Mouse (Mus musculus) CH12.LX (cell line): ENCODE results near the gene Cfap126. TPM values are rescaled to one million over a fixed set of nuclear protein-coding genes. Genes with fewer than 3 reads are reported as not detected.
"Not testable (repeated sequence)": the region's sequence is repeated elsewhere in the genome, so short reads cannot be mapped to it uniquely, and the experiment has no call there.

Experiments used
- DNase-seq: peaks from one replicate; pipeline ENCODE4 v3.0.0-alpha.2; 2013; ENCODE audit errors: extremely low read depth
- H3K27ac ChIP-seq: 2 replicates; pipeline ENCODE4 v1.5.1; 2012; ENCODE audit warnings: low read depth, mild to moderate bottlenecking, control low read depth, moderate library complexity; ENCODE audit not compliant: insufficient read depth
- H3K27me3 ChIP-seq: replicated peaks from 2 replicates; pipeline ENCODE3; 2012; ENCODE audit warnings: inconsistent platforms
- H3K36me3 ChIP-seq, 2 experiments: replicated peaks in 1 of 2; 2 replicates each; pipeline versions ENCODE3 to v1.6.1; 2012; ENCODE audit warnings: inconsistent platforms in 1 of 2, low read length in 1 of 2, mild to moderate bottlenecking in 1 of 2, mixed read lengths in 1 of 2, moderate library complexity in 1 of 2; ENCODE audit not compliant: control insufficient read depth in 1 of 2, insufficient read depth in 1 of 2
- H3K4me1 ChIP-seq, 2 experiments: 2 replicates each; pipeline ENCODE4 v1.6.1; 2012; ENCODE audit warnings: inconsistent platforms in 1 of 2, moderate library complexity in 1 of 2; ENCODE audit not compliant: insufficient read depth in 2 of 2, control insufficient read depth in 1 of 2
- H3K4me2 ChIP-seq: 2 replicates; pipeline ENCODE4 v1.6.1; 2012; ENCODE audit warnings: low read depth, mild to moderate bottlenecking, control low read depth; ENCODE audit not compliant: poor library complexity, insufficient read depth, severe bottlenecking
- H3K4me3 ChIP-seq, 3 experiments: fragments of 150-350 bp in 1 of 3; sonication (generic) in 1 of 3; replicated peaks in 1 of 3; 2 replicates each; pipeline versions ENCODE3 to v1.5.1; 2011 to 2012; ENCODE audit warnings: low read depth in 2 of 3, low read length in 2 of 3, mild to moderate bottlenecking in 2 of 3, moderate library complexity in 2 of 3, control low read depth in 1 of 3, improper control_type of control experiment in 1 of 3, inconsistent platforms in 1 of 3, mixed read lengths in 1 of 3; ENCODE audit not compliant: poor library complexity in 1 of 3
- H3K79me2 ChIP-seq: replicated peaks from 2 replicates; pipeline ENCODE4 v1.6.1; 2012; ENCODE audit warnings: mild to moderate bottlenecking, moderate library complexity; ENCODE audit not compliant: control insufficient read depth, poor library complexity, insufficient read depth, severe bottlenecking; ENCODE audit errors: extremely low read depth
- H3K9ac ChIP-seq: 2 replicates; pipeline ENCODE4 v1.6.1; 2012; ENCODE audit warnings: low read depth, mild to moderate bottlenecking, control low read depth, moderate library complexity; ENCODE audit not compliant: insufficient read depth
- H3K9me3 ChIP-seq: replicated peaks from 2 replicates; pipeline ENCODE3; 2012; ENCODE audit warnings: low read length, inconsistent platforms, mixed read lengths
- ELF1 ChIP-seq: IDR thresholded peaks from 2 replicates; pipeline ENCODE4 v1.6.1; 2014; ENCODE audit warnings: low read depth, mild to moderate bottlenecking, inconsistent platforms, low read length, improper control_type of control experiment
- TBP ChIP-seq: conservative IDR thresholded peaks from 2 replicates; pipeline ENCODE4 v1.6.1; 2011; ENCODE audit warnings: low read depth, low read length, improper control_type of control experiment
- dilution Hi-C: fragments of 300-500 bp; cut with MboI; formaldehyde crosslinking; loops from 2 replicates; pipeline ENCODE4 v1.14.3; 2020; ENCODE audit warnings: low sequenced_read_pairs; ENCODE audit not compliant: extremely low pct_unique_long_range_greater_than_20kb, extremely low pct_ligation_motif_present
- in situ Hi-C: fragments of 300-500 bp; cut with MboI; formaldehyde crosslinking; loops from 3 replicates; pipeline ENCODE4 v1.14.3; 2019; ENCODE audit warnings: low sequenced_read_pairs, low pct_ligation_motif_present, low pct_unique_long_range_greater_than_20kb, mixed read lengths
- polyA plus RNA-seq: library from polyadenylated mRNA; unstranded; fragments of >175 nt; gene quantifications from 2 replicates; pipeline ENCODE4 v1.2.1, GENCODE M21; 2012; ENCODE audit warnings: low read depth; ENCODE audit not compliant: insufficient read length
- total RNA-seq, 2 experiments: library from RNA; depleted of rRNA; stranded (reverse); fragments of 300-350 nt in 1 of 2; fragments of >200 nt in 1 of 2; gene quantifications; 2 replicates each; pipeline ENCODE4 v1.2.3; 2012 to 2014

Cfap126 gene
- total and polyA plus RNA-seq, 3 experiments, result 0.79 to 3.4 (median 2.0) TPM

- dilution Hi-C loops, H3K4me2 ChIP-seq, H3K4me3 ChIP-seq, DNase-seq, in situ Hi-C loops, H3K27ac ChIP-seq, H3K4me1 ChIP-seq, H3K36me3 ChIP-seq, H3K27me3 ChIP-seq, H3K79me2 ChIP-seq, H3K9me3 ChIP-seq, H3K9ac ChIP-seq: not testable (repeated sequence)
Measured at GRCm38 (mm10) chr1:171078419-171078818, 35.3 kb upstream of the Cfap126 start.

GRCm38 (mm10) chr1:171079345-171079744, 34.4 kb upstream of the Cfap126 start:
- H3K4me1 ChIP-seq, H3K9me3 ChIP-seq, DNase-seq, H3K4me3 ChIP-seq, dilution Hi-C loops, in situ Hi-C loops, H3K36me3 ChIP-seq, H3K4me2 ChIP-seq, H3K27ac ChIP-seq, H3K79me2 ChIP-seq, H3K27me3 ChIP-seq, H3K9ac ChIP-seq: not testable (repeated sequence)

- in situ Hi-C loops, H3K9me3 ChIP-seq, H3K36me3 ChIP-seq, dilution Hi-C loops, H3K9ac ChIP-seq, H3K27ac ChIP-seq, H3K27me3 ChIP-seq, H3K79me2 ChIP-seq, H3K4me3 ChIP-seq, DNase-seq, H3K4me1 ChIP-seq, H3K4me2 ChIP-seq: not testable (repeated sequence)
Measured at GRCm38 (mm10) chr1:171079825-171080224, 33.9 kb upstream of the Cfap126 start.

GRCm38 (mm10) chr1:171081512-171082231, 32.0 kb upstream of the Cfap126 start:
- DNase-seq, H3K79me2 ChIP-seq, H3K4me2 ChIP-seq, H3K9ac ChIP-seq, H3K4me1 ChIP-seq, H3K9me3 ChIP-seq, dilution Hi-C loops, H3K27ac ChIP-seq, H3K27me3 ChIP-seq, in situ Hi-C loops, H3K4me3 ChIP-seq, H3K36me3 ChIP-seq: not testable (repeated sequence)
- 0 out of 2 replicates have a peak, but pooled peaks have one; percentile 36 for TF ChIP-seq ELF1
- peak; percentile 69 for TF ChIP-seq TBP
